In genomic region chrX:99575105-99575504, GRCm38 (mm10) we compare ENCODE assay signal across 9 mouse cellular contexts.
DNase-seq lines count a peak whose midpoint lies in the region; ATAC-seq and TF ChIP-seq lines count a peak whose summit lies in the region.
"Had no signal": no experiment of that assay in that cellular context is flagged by ENCODE, and none has a peak within 500 bp of the region (broad histone marks: within the 10 kb centered on the region; RNA-seq: fewer than 3 reads in every experiment).

No protein-coding gene starts in this region.

- H3K9ac ChIP-seq in liver, embryonic 13.5 days, result no peak overlapping the region
- no peak overlapping the region for H3K9ac ChIP-seq in liver, postnatal 0 days (replicated peaks)
- no peak overlapping the region for H3K9ac ChIP-seq in forebrain, embryonic 12.5 days
- no peak overlapping the region for H3K9ac ChIP-seq in hindbrain, embryonic 14.5 days
- no peak overlapping the region for H3K9ac ChIP-seq in midbrain, embryonic 16.5 days (ENCODE audit: low read depth, low read length)

- H3K36me3 ChIP-seq in liver, embryonic 13.5 days, result no peaks in the 10 kb centered on the region
- H3K36me3 ChIP-seq in liver, postnatal 0 days (replicated peaks; ENCODE audit: insufficient read depth, low read length), result no peaks in the 10 kb centered on the region
- H3K36me3 ChIP-seq in forebrain, embryonic 12.5 days (replicated peaks), result no peaks in the 10 kb centered on the region
- no peaks in the 10 kb centered on the region for H3K36me3 ChIP-seq in hindbrain, embryonic 14.5 days (replicated peaks; ENCODE audit: control insufficient read depth, insufficient read depth)
- no peaks in the 10 kb centered on the region for H3K36me3 ChIP-seq in midbrain, embryonic 16.5 days (ENCODE audit: control insufficient read depth, insufficient read depth, low read length)
- H3K36me3 ChIP-seq: G1E had no signal

- 46% methylated on average over 5 of the region's 5 CpGs for WGBS in liver, embryonic 13.5 days (ENCODE audit: insufficient replicate concordance)
- 48% methylated on average over 5 of the region's 5 CpGs for WGBS in liver, postnatal 0 days (ENCODE audit: insufficient replicate concordance)
- WGBS in forebrain, embryonic 12.5 days, result 45% methylated on average over 5 of the region's 5 CpGs
- 46% methylated on average over 5 of the region's 5 CpGs for WGBS in hindbrain, embryonic 14.5 days
- WGBS in midbrain, embryonic 16.5 days, result 43% methylated on average over 5 of the region's 5 CpGs

- H3K27ac ChIP-seq in liver, embryonic 13.5 days, result no peak overlapping the region
- no peak overlapping the region for H3K27ac ChIP-seq in liver, postnatal 0 days (ENCODE audit: low read depth)
- no peak overlapping the region for H3K27ac ChIP-seq in forebrain, embryonic 12.5 days
- H3K27ac ChIP-seq in hindbrain, embryonic 14.5 days, result no peak overlapping the region
- H3K27ac ChIP-seq in midbrain, embryonic 16.5 days (ENCODE audit: low read length), result no peak overlapping the region

- ATAC-seq in liver, embryonic 13.5 days (ENCODE audit: low read depth), result 0 out of 2 replicates have a peak, but pooled peaks have one; percentile 18
- no peak for ATAC-seq in liver, postnatal 0 days
- peak; percentile 63 for ATAC-seq in forebrain, embryonic 12.5 days (ENCODE audit: low FRiP score)
- peak; percentile 41; the same call in 1 of the 2 replicates for ATAC-seq in hindbrain, embryonic 14.5 days (ENCODE audit: low FRiP score)
- ATAC-seq in midbrain, embryonic 16.5 days, result peak; percentile 43; the same call in 1 of the 2 replicates
- no peak for ATAC-seq in erythroblast, adult 5-6 weeks (replicated peaks; ENCODE audit: low FRiP score, poor library complexity, severe bottlenecking)

- no peaks in the 10 kb centered on the region for H3K4me1 ChIP-seq in liver, embryonic 13.5 days (replicated peaks)
- H3K4me1 ChIP-seq in liver, postnatal 0 days (ENCODE audit: insufficient read depth), result no peaks in the 10 kb centered on the region
- H3K4me1 ChIP-seq in forebrain, embryonic 12.5 days, result peaks cover 13% of the 10 kb centered on the region
- H3K4me1 ChIP-seq in hindbrain, embryonic 14.5 days (replicated peaks; ENCODE audit: control insufficient read depth, insufficient read depth, low read length), result no peaks in the 10 kb centered on the region
- H3K4me1 ChIP-seq in midbrain, embryonic 16.5 days (ENCODE audit: control insufficient read depth, insufficient read depth, low read length), result no peaks in the 10 kb centered on the region

- DNase-seq in liver, embryonic 13.5 days, result no peak
- no peak for DNase-seq in liver, postnatal 0 days
- no peak for DNase-seq in hindbrain, embryonic 14.5 days (ENCODE audit: low spot score)
- DNase-seq in urinary bladder, postnatal 25 days (ENCODE audit: low spot score), result no peak
- DNase-seq: adrenal gland, adult 8-10 months had no signal

- TF ChIP-seq EP300 in liver, postnatal 0 days (IDR thresholded peaks at IDR 0.05; ENCODE audit: low read depth), result no peak

- no peaks in the 10 kb centered on the region for H3K9me3 ChIP-seq in liver, embryonic 13.5 days (replicated peaks)
- H3K9me3 ChIP-seq in liver, postnatal 0 days (ENCODE audit: low read length), result no peaks in the 10 kb centered on the region
- H3K9me3 ChIP-seq in forebrain, embryonic 12.5 days, result no peaks in the 10 kb centered on the region
- H3K9me3 ChIP-seq in hindbrain, embryonic 14.5 days (ENCODE audit: control insufficient read depth, low read length), result no peaks in the 10 kb centered on the region
- no peaks in the 10 kb centered on the region for H3K9me3 ChIP-seq in midbrain, embryonic 16.5 days (replicated peaks; ENCODE audit: control insufficient read depth, low read length, poor library complexity, severe bottlenecking)
- H3K9me3 ChIP-seq: G1E had no signal

- H3K4me2 ChIP-seq in liver, embryonic 13.5 days, result no peak overlapping the region
- H3K4me2 ChIP-seq in liver, postnatal 0 days (ENCODE audit: low read depth, low read length), result no peak overlapping the region
- H3K4me2 ChIP-seq in forebrain, embryonic 12.5 days, result no peak overlapping the region; the same call in 1 of the 2 replicates
- no peak overlapping the region; the same call in 1 of the 2 replicates for H3K4me2 ChIP-seq in hindbrain, embryonic 14.5 days (replicated peaks)
- no peak overlapping the region for H3K4me2 ChIP-seq in midbrain, embryonic 16.5 days (ENCODE audit: low read length)

- no peak for TF ChIP-seq CTCF in liver, postnatal 0 days (IDR thresholded peaks at IDR 0.05; ENCODE audit: low read depth)

- no peak overlapping the region for H3K4me3 ChIP-seq in liver, embryonic 13.5 days (replicated peaks)
- H3K4me3 ChIP-seq in liver, postnatal 0 days (ENCODE audit: low read depth, low read length), result no peak overlapping the region
- H3K4me3 ChIP-seq in forebrain, embryonic 12.5 days (replicated peaks), result no peak overlapping the region
- no peak overlapping the region for H3K4me3 ChIP-seq in hindbrain, embryonic 14.5 days (replicated peaks; ENCODE audit: low read length)
- H3K4me3 ChIP-seq in midbrain, embryonic 16.5 days (ENCODE audit: low read depth, low read length), result no peak overlapping the region

- peaks cover 16% of the 10 kb centered on the region for H3K27me3 ChIP-seq in liver, embryonic 13.5 days
- H3K27me3 ChIP-seq in liver, postnatal 0 days (ENCODE audit: insufficient read depth, low read length), result peaks cover 6% of the 10 kb centered on the region; the same call in 1 of the 2 replicates
- H3K27me3 ChIP-seq in forebrain, embryonic 12.5 days, result peaks cover 93% of the 10 kb centered on the region
- peaks cover 42% of the 10 kb centered on the region for H3K27me3 ChIP-seq in hindbrain, embryonic 14.5 days (ENCODE audit: control insufficient read depth, insufficient read depth, low read length)
- peaks cover 25% of the 10 kb centered on the region for H3K27me3 ChIP-seq in midbrain, embryonic 16.5 days (ENCODE audit: control insufficient read depth, insufficient read depth, low read depth, low read length)

Comparison
In these comparisons a context has a peak if more than half of its experiments do, and no peak if none do; other contexts are left out.
1. ATAC-seq: peak in liver, embryonic 13.5 days (single experiment), forebrain, embryonic 12.5 days (single experiment), hindbrain, embryonic 14.5 days (single experiment) and midbrain, embryonic 16.5 days (single experiment); none in liver, postnatal 0 days (single experiment) and erythroblast, adult 5-6 weeks (single experiment).